Mouse (Mus musculus) embryonic fibroblast, embryonic 13.5 days (primary cell): ENCODE measurements around the gene Grk2.

ENCODE experiments used
- CTCF ChIP-seq: IDR thresholded peaks from 2 replicates; pipeline ENCODE4 v1.5.1; 2011; ENCODE audit warnings: mild to moderate bottlenecking, control low read depth, low read length, moderate library complexity, borderline replicate concordance; ENCODE audit not compliant: insufficient read depth
- POLR2A ChIP-seq: IDR thresholded peaks from 2 replicates; pipeline ENCODE4 v1.6.1; 2011; ENCODE audit warnings: low read depth, mild to moderate bottlenecking, control low read depth, low read length, moderate library complexity

GRCm38 (mm10) chr19:4300852-4301734, 4.9 kb downstream of the Grk2 start:
- TF ChIP-seq POLR2A (no peak), CTCF (no peak)
